Mouse (Mus musculus) effector memory CD4-positive, alpha-beta T cell, adult 7 months (primary cell): Measurements from ENCODE around the gene Psmb2. TPM values are rescaled to one million over a fixed set of nuclear protein-coding genes. Genes with fewer than 3 reads are reported as not detected.

Source experiments
- polyA plus RNA-seq: library from polyadenylated mRNA; unstranded; fragments of 100-300 nt; shearing (Covaris generic); gene quantifications from one replicate; pipeline ENCODE4 v1.2.1, GENCODE M21; 2017

Psmb2 gene
- 190 TPM for polyA plus RNA-seq

DNA sequence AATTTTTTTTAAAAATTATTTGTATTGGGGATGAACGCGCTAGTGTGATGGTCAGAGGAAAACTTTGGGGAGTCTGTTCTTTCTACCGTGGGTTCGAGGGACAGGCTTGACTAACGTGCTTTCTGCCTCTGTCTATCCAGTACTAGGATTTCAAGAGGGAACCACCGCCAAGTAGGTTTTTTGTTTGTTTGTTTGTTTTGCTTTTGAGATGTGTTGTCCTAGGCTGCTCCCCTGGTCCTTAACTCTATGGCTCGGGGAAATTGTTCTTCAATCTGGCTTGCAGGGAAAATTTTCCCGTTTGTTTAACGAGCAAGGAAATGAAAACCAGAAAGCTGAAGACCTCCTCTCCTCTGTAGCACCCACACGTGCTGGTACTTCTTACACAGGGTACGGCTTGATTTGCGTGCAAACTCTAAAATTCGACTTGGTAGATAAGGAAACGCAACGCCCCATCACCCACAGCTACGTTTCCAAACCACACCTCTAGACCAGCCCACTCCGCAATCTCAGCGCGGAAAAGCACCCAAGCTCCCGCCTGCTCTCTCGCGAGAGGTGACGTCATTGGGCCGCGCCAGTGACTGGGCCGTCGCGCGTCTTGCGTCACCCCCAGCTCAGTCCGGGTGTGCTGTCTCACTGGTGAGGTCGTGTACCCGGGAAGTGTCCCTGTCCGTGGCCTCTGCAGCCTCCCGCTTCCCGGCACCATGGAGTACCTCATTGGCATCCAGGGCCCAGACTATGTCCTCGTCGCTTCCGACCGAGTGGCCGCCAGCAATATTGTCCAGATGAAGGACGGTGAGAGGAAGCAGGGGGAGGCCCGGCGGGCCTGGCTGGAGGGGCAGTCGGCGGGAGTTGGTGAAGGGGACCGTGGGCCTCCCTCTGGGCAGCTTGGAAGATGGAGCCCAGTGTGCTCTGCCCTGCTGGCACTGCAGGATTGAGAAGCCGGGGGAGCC, at the start of gene Psmb2:
Psmb2 (plus strand) TSS at position 577 of the 950 bp plus-strand sequence.

DNA sequence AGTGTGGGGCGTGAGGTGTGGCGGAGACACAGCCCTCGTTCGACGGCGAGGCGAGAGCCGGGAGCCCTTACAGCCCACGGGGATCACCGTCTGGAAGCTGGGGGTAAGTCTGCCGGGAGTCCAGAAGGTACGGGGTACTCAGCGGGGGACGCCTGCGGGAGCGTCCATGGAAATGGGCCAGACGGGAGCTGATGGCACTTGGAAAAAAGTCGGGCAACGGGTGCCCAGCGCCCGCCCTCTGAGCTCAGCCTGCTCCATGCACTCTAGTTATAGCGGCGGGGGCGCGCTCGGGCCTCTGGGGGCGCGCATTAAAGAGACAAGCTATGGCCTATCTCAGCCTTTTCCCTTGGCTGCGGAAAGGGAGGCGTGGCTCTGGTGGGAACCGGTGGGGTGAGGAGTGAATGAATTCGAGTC, 58.6 kb downstream of the Psmb2 start, which contains the start of gene Tfap2e:
Tfap2e (minus strand) TSS at position 240 of the 414 bp plus-strand sequence.

DNA sequence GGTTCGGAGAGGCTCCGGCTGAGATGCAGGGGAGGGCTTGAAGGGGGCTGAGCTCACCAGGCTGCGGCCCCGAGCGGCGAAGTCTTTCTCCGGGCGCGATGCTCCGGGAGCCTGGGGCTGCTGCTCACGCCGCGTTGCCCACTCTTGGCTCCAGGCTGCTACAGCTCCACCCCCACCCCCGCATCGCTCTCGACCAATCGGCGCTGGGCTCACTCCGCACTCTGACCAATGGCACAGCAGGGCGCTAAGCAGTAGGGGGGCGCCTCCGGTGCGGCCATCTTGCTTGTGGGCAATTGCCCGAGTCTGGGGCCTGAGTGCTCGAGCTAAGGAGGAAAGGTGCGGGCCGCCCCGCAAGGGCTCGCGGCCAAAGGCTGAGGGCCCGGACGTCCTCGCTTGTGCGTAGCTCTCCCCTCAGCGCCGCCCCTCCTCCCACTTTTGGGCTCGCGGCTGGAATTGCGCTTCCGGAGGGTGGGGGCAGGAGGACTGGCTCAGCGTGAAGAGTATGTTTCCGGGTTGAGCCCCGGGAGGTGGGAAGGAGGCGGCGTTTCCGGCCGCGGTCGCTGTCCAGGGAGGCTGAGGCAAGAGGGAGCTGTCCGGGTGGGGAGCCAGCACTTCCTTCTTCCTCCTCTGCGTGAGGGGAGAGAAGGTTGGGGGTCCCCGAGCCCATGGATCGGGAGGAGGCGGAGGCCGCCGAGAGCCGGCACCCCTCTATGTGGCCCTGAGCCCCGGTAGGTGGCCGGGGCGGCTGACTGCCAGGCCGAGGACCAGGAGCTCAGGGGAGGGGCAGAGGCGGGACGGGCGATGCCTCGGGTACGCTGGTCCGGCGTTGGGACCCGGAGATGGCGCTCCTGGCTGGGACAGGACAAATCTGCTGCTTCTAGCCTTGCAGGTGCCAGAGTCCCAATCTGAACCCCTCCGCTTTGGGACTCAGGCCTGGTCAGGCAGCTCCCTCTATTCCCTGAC, 76.1 kb downstream of the Psmb2 start, which contains the start of the genes Ncdn and AU040320:
Ncdn (minus strand) TSS at position 171 of the 963 bp plus-strand sequence.
AU040320 (plus strand) TSS at position 277 of the 963 bp plus-strand sequence.

Other genes with a start within 250 kb of the Psmb2 start
- 29.1 TPM for gene Ago3, start 248.1 kb upstream of the Psmb2 start, polyA plus RNA-seq
- gene Ago1, start 209.0 kb upstream of the Psmb2 start, polyA plus RNA-seq, result 4.5 TPM
- gene Ago4, start 144.2 kb upstream of the Psmb2 start, polyA plus RNA-seq, result 0.18 TPM
- gene Clspn, start 120.7 kb upstream of the Psmb2 start, polyA plus RNA-seq, result 0.49 TPM
- not detected for gene 5730409E04Rik, start 67.8 kb upstream of the Psmb2 start, polyA plus RNA-seq
- not detected for gene Tfap2e, start 58.6 kb downstream of the Psmb2 start, polyA plus RNA-seq
- 26.9 TPM for gene Ncdn, start 75.8 kb downstream of the Psmb2 start, polyA plus RNA-seq
- gene AU040320, start 75.9 kb downstream of the Psmb2 start, polyA plus RNA-seq, result 34.4 TPM